Mouse (Mus musculus) heart, embryonic 14.5 days (tissue): ENCODE results near the gene Gabbr2. TPM values are rescaled to one million over a fixed set of nuclear protein-coding genes. Genes with fewer than 3 reads are reported as not detected.

ENCODE experiments used
- ATAC-seq: fragments of 200-750 bp; cut with Nextera tagmentation; 2 replicates; pipeline ENCODE4 v1.8.0; 2017; ENCODE audit warnings: low read depth, moderate TSS enrichment; ENCODE audit not compliant: insufficient number of reproducible peaks, insufficient read depth, low FRiP score
- H3K27ac ChIP-seq, 2 experiments: fragments of 200-500 bp in 1 of 2; fragments of 300-500 bp in 1 of 2; sonication (generic) in 1 of 2; replicated peaks in 1 of 2; 2 replicates each; pipeline ENCODE4 v1.5.1; 2012 to 2014; ENCODE audit warnings: low read depth in 2 of 2, low read length in 2 of 2, control low read depth in 1 of 2, mild to moderate bottlenecking in 1 of 2, mixed read lengths in 1 of 2; ENCODE audit not compliant: control insufficient read depth in 1 of 2, insufficient read depth in 1 of 2
- H3K27me3 ChIP-seq: fragments of 300-500 bp; sonication (generic); 2 replicates; pipeline ENCODE4 v1.6.1; 2014; ENCODE audit warnings: mild to moderate bottlenecking, low read length, control low read depth; ENCODE audit not compliant: control insufficient read depth, insufficient read depth
- H3K36me3 ChIP-seq: fragments of 300-500 bp; sonication (generic); 2 replicates; pipeline ENCODE4 v1.6.1; 2014; ENCODE audit warnings: mild to moderate bottlenecking, control low read depth, low read length, mixed read lengths; ENCODE audit not compliant: control insufficient read depth, insufficient read depth
- H3K4me1 ChIP-seq, 2 experiments: fragments of 200-500 bp in 1 of 2; fragments of 300-500 bp in 1 of 2; sonication (generic) in 1 of 2; 2 replicates each; pipeline ENCODE4 v1.6.1; 2012 to 2014; ENCODE audit warnings: low read length in 2 of 2, control low read depth in 1 of 2, mixed read lengths in 1 of 2; ENCODE audit not compliant: control insufficient read depth in 2 of 2, insufficient read depth in 2 of 2
- H3K4me2 ChIP-seq: fragments of 300-500 bp; sonication (generic); 2 replicates; pipeline ENCODE4 v1.6.1; 2014; ENCODE audit warnings: mild to moderate bottlenecking, low read length
- H3K4me3 ChIP-seq, 2 experiments: fragments of 200-500 bp in 1 of 2; fragments of 300-500 bp in 1 of 2; sonication (generic) in 1 of 2; 2 replicates each; pipeline ENCODE4 v1.5.1; 2012 to 2014; ENCODE audit warnings: low read length in 2 of 2, mild to moderate bottlenecking in 2 of 2, control low read depth in 1 of 2, low read depth in 1 of 2, moderate library complexity in 1 of 2; ENCODE audit not compliant: control insufficient read depth in 1 of 2, insufficient read depth in 1 of 2
- H3K9ac ChIP-seq: fragments of 300-500 bp; sonication (generic); 2 replicates; pipeline ENCODE4 v1.6.1; 2014; ENCODE audit warnings: mild to moderate bottlenecking, low read length
- H3K9me3 ChIP-seq: fragments of 300-500 bp; sonication (generic); 2 replicates; pipeline ENCODE4 v1.6.1; 2016; ENCODE audit warnings: low read length, control low read depth; ENCODE audit not compliant: control insufficient read depth
- WGBS: fragments of 180-500 bp; shearing (Covaris S2); extraction: QIAGEN DNeasy Blood & Tissue Kit; methylation state at CpG from one replicate; pipeline ENCODE4 v1.1.7; 2014; 5-methylcytosine and 5-hydroxymethylcytosine counted together
- polyA plus RNA-seq: library from polyadenylated mRNA; unstranded; fragments of >200 nt; fragmentation: Nextera tagmentation; extraction: Ambion mirVana; gene quantifications from 2 replicates; pipeline ENCODE4 v1.2.1, GENCODE M21; 2014

Gabbr2 gene
- polyA plus RNA-seq, 1 experiment from 2014 or later: 0.08 TPM

GRCm38 (mm10) chr4:46967981-46968380 is 23.7 kb downstream of the Gabbr2 start:
- Histone ChIP-seq H3K27ac (no peak overlapping the region), H3K4me2 (no peak overlapping the region), H3K9me3 (no peaks in the 10 kb centered on the region), H3K27me3 (no peaks in the 10 kb centered on the region), H3K36me3 (no peaks in the 10 kb centered on the region), H3K9ac (no peak overlapping the region), H3K4me1 (no peaks in the 10 kb centered on the region), H3K4me3 (no peak overlapping the region)
- 85% methylated on average over 10 of the region's 10 CpGs for WGBS
- ATAC-seq: no peak

- H3K27ac ChIP-seq: no peak overlapping the region
- H3K4me1 ChIP-seq: no peaks in the 10 kb centered on the region
- ATAC-seq: no peak
- H3K4me2 ChIP-seq: no peak overlapping the region
- H3K4me3 ChIP-seq: no peak overlapping the region
- H3K27me3 ChIP-seq: no peaks in the 10 kb centered on the region
- H3K9ac ChIP-seq: no peak overlapping the region
- H3K36me3 ChIP-seq: no peaks in the 10 kb centered on the region
- no peaks in the 10 kb centered on the region for H3K9me3 ChIP-seq
Measured at GRCm38 (mm10) chr4:46966551-46966950, 25.1 kb downstream of the Gabbr2 start.

- WGBS: 78% methylated on average over 2 of the region's 2 CpGs
- Histone ChIP-seq H3K27ac (no peak overlapping the region), H3K36me3 (no peaks in the 10 kb centered on the region), H3K4me1 (no peaks in the 10 kb centered on the region), H3K9me3 (no peaks in the 10 kb centered on the region), H3K9ac (no peak overlapping the region), H3K4me3 (no peak overlapping the region), H3K4me2 (no peak overlapping the region), H3K27me3 (no peaks in the 10 kb centered on the region)
- no peak for ATAC-seq
Measured at GRCm38 (mm10) chr4:46961403-46961802, 30.3 kb downstream of the Gabbr2 start.

GRCm38 (mm10) chr4:46960208-46960607 is 31.5 kb downstream of the Gabbr2 start:
- ATAC-seq: no peak
- Histone ChIP-seq H3K4me3 (no peak overlapping the region), H3K27ac (no peak overlapping the region), H3K36me3 (no peaks in the 10 kb centered on the region), H3K4me1 (no peaks in the 10 kb centered on the region), H3K9ac (no peak overlapping the region), H3K27me3 (no peaks in the 10 kb centered on the region), H3K4me2 (no peak overlapping the region), H3K9me3 (no peaks in the 10 kb centered on the region)
- 81% methylated on average over 10 of the region's 10 CpGs for whole genome bisulfite sequencing

- H3K36me3 ChIP-seq: no peaks in the 10 kb centered on the region
- H3K9me3 ChIP-seq: no peaks in the 10 kb centered on the region
- H3K27me3 ChIP-seq: no peaks in the 10 kb centered on the region
- H3K9ac ChIP-seq: no peak overlapping the region
- no peaks in the 10 kb centered on the region for H3K4me1 ChIP-seq
- 91% methylated on average over 6 of the region's 6 CpGs for WGBS
- no peak overlapping the region for H3K27ac ChIP-seq
- H3K4me2 ChIP-seq: no peak overlapping the region
- no peak for ATAC-seq
- no peak overlapping the region for H3K4me3 ChIP-seq
Measured at GRCm38 (mm10) chr4:46959776-46960175, 31.9 kb downstream of the Gabbr2 start.

GRCm38 (mm10) chr4:46957955-46958354 is 33.7 kb downstream of the Gabbr2 start:
- Histone ChIP-seq H3K27me3 (no peaks in the 10 kb centered on the region), H3K27ac (no peak overlapping the region), H3K4me2 (no peak overlapping the region), H3K9ac (no peak overlapping the region), H3K9me3 (no peaks in the 10 kb centered on the region), H3K4me1 (no peaks in the 10 kb centered on the region), H3K36me3 (no peaks in the 10 kb centered on the region), H3K4me3 (no peak overlapping the region)
- 83% methylated on average over 7 of the region's 7 CpGs for WGBS
- no peak for ATAC-seq

- Histone ChIP-seq H3K4me3 (no peak overlapping the region), H3K9me3 (no peaks in the 10 kb centered on the region), H3K27me3 (no peaks in the 10 kb centered on the region), H3K4me1 (no peaks in the 10 kb centered on the region), H3K4me2 (no peak overlapping the region), H3K27ac (no peak overlapping the region), H3K9ac (no peak overlapping the region), H3K36me3 (no peaks in the 10 kb centered on the region)
- 63% methylated on average over 4 of the region's 4 CpGs for WGBS
- ATAC-seq: no peak
Measured at GRCm38 (mm10) chr4:46956966-46957365, 34.7 kb downstream of the Gabbr2 start.

GRCm38 (mm10) chr4:46953021-46953420 is 38.7 kb downstream of the Gabbr2 start:
- H3K27ac ChIP-seq: no peak overlapping the region
- no peak overlapping the region for H3K4me3 ChIP-seq
- H3K4me2 ChIP-seq: no peak overlapping the region
- no peak overlapping the region for H3K9ac ChIP-seq
- 87% methylated on average over 7 of the region's 7 CpGs for WGBS
- H3K4me1 ChIP-seq: no peaks in the 10 kb centered on the region
- no peaks in the 10 kb centered on the region for H3K27me3 ChIP-seq
- no peaks in the 10 kb centered on the region for H3K9me3 ChIP-seq
- ATAC-seq: no peak
- no peaks in the 10 kb centered on the region for H3K36me3 ChIP-seq
